Mouse (Mus musculus): ENCODE data around the gene Fbxo17. TPM values are rescaled to one million over a fixed set of nuclear protein-coding genes. Genes with fewer than 3 reads are reported as not detected.
"Not testable (repeated sequence)": the region's sequence is repeated elsewhere in the genome, so short reads cannot be mapped to it uniquely, and the experiment has no call there.

Gene Fbxo17
- 18.1 and 21.6 TPM in 2 replicates for polyA plus RNA-seq (2015; fragmentation: Nextera tagmentation; extraction: Ambion mirVana)

GRCm38 (mm10) chr7:28716590-28717281 lies at the start of gene Fbxo17:
Gene Fbxo17, plus strand, starts transcription at chr7:28716804.
- WGBS: 1% methylated on average over 36 of the region's 36 CpGs
- H3K4me3 ChIP-seq: peak within 1 kb of the TSS; percentile 52
- H3K36me3 ChIP-seq: no peaks in the 10 kb centered on the region
- peak within 1 kb of the TSS; percentile 77 for H3K9ac ChIP-seq
- H3K27me3 ChIP-seq: no peaks in the 10 kb centered on the region
- peaks cover 23% of the 10 kb centered on the region for H3K4me1 ChIP-seq
- peak within 1 kb of the TSS; percentile 67 for H3K4me2 ChIP-seq
- peak within 1 kb of the TSS; percentile 87 for H3K27ac ChIP-seq
- H3K9me3 ChIP-seq: no peaks in the 10 kb centered on the region
- ATAC-seq (ENCODE audit: insufficient number of reproducible peaks, insufficient read depth, low FRiP score, low TSS enrichment, low read depth): peak; percentile 73

GRCm38 (mm10) chr7:28671172-28671571 lies 45.4 kb upstream of the Fbxo17 start:
- Histone ChIP-seq H3K27ac (no peak overlapping the region), H3K9ac (no peak overlapping the region), H3K4me1 (peaks cover 2% of the 10 kb centered on the region), H3K4me2 (no peak overlapping the region), H3K36me3 (no peaks in the 10 kb centered on the region), H3K4me3 (no peak overlapping the region), H3K27me3 (no peaks in the 10 kb centered on the region), H3K9me3 (no peaks in the 10 kb centered on the region)
- no peak for ATAC-seq (ENCODE audit: insufficient number of reproducible peaks, insufficient read depth, low FRiP score, low TSS enrichment, low read depth)
- 31% methylated on average over 4 of the region's 4 CpGs for WGBS

GRCm38 (mm10) chr7:28672276-28672675 lies 44.3 kb upstream of the Fbxo17 start:
- ATAC-seq (ENCODE audit: insufficient number of reproducible peaks, insufficient read depth, low FRiP score, low TSS enrichment, low read depth): no peak
- H3K4me2 ChIP-seq: no peak overlapping the region
- no peaks in the 10 kb centered on the region for H3K9me3 ChIP-seq
- H3K36me3 ChIP-seq: no peaks in the 10 kb centered on the region
- H3K4me3 ChIP-seq: no peak overlapping the region
- no peak overlapping the region for H3K27ac ChIP-seq
- H3K27me3 ChIP-seq: no peaks in the 10 kb centered on the region
- H3K4me1 ChIP-seq: no peaks in the 10 kb centered on the region
- H3K9ac ChIP-seq: no peak overlapping the region
- 88% methylated on average over 5 of the region's 5 CpGs for WGBS

- H3K36me3 ChIP-seq; H3K4me3 ChIP-seq; H3K27ac ChIP-seq; H3K9me3 ChIP-seq; H3K27me3 ChIP-seq; H3K9ac ChIP-seq; H3K4me1 ChIP-seq; ATAC-seq (ENCODE audit: insufficient number of reproducible peaks, insufficient read depth, low FRiP score, low TSS enrichment, low read depth); H3K4me2 ChIP-seq: not testable (repeated sequence)
- 67% methylated on average over 5 of the region's 5 CpGs for WGBS
These were observed 43.8 kb upstream of the Fbxo17 start for GRCm38 (mm10) chr7:28672786-28673185.

- Histone ChIP-seq H3K4me1 (no peaks in the 10 kb centered on the region), H3K4me2 (no peak overlapping the region), H3K27me3 (no peaks in the 10 kb centered on the region), H3K9me3 (no peaks in the 10 kb centered on the region), H3K27ac (no peak overlapping the region), H3K36me3 (no peaks in the 10 kb centered on the region), H3K4me3 (no peak overlapping the region), H3K9ac (no peak overlapping the region)
- WGBS: 75% methylated on average over 9 of the region's 9 CpGs
- no peak for ATAC-seq (ENCODE audit: insufficient number of reproducible peaks, insufficient read depth, low FRiP score, low TSS enrichment, low read depth)
These were observed 41.6 kb upstream of the Fbxo17 start for GRCm38 (mm10) chr7:28674994-28675393.

- WGBS: 38% methylated on average over 11 of the region's 11 CpGs
- H3K27ac ChIP-seq: no peak overlapping the region
- no peak overlapping the region for H3K4me2 ChIP-seq
- ATAC-seq (ENCODE audit: insufficient number of reproducible peaks, insufficient read depth, low FRiP score, low TSS enrichment, low read depth): no peak
- no peaks in the 10 kb centered on the region for H3K27me3 ChIP-seq
- H3K9me3 ChIP-seq: no peaks in the 10 kb centered on the region
- no peaks in the 10 kb centered on the region for H3K36me3 ChIP-seq
- H3K9ac ChIP-seq: no peak overlapping the region
- H3K4me3 ChIP-seq: no peak overlapping the region
- H3K4me1 ChIP-seq: no peaks in the 10 kb centered on the region
These were observed 40.9 kb upstream of the Fbxo17 start for GRCm38 (mm10) chr7:28675746-28676145.

- ATAC-seq (ENCODE audit: insufficient number of reproducible peaks, insufficient read depth, low FRiP score, low TSS enrichment, low read depth): no peak
- Histone ChIP-seq H3K4me2 (no peak overlapping the region), H3K9me3 (no peaks in the 10 kb centered on the region), H3K27me3 (no peaks in the 10 kb centered on the region), H3K36me3 (no peaks in the 10 kb centered on the region), H3K4me1 (no peaks in the 10 kb centered on the region), H3K4me3 (no peak overlapping the region), H3K27ac (no peak overlapping the region), H3K9ac (no peak overlapping the region)
- WGBS: 76% methylated on average over 13 of the region's 13 CpGs
These were observed 39.6 kb upstream of the Fbxo17 start for GRCm38 (mm10) chr7:28676811-28677541.

GRCm38 (mm10) chr7:28677624-28678023 lies 39.0 kb upstream of the Fbxo17 start:
- Histone ChIP-seq H3K9me3 (no peaks in the 10 kb centered on the region), H3K4me2 (no peak overlapping the region), H3K9ac (no peak overlapping the region), H3K4me1 (no peaks in the 10 kb centered on the region), H3K27me3 (no peaks in the 10 kb centered on the region), H3K36me3 (no peaks in the 10 kb centered on the region), H3K27ac (no peak overlapping the region), H3K4me3 (no peak overlapping the region)
- ATAC-seq (ENCODE audit: insufficient number of reproducible peaks, insufficient read depth, low FRiP score, low TSS enrichment, low read depth): no peak
- WGBS: 90% methylated on average over 8 of the region's 8 CpGs

GRCm38 (mm10) chr7:28691075-28691474 lies 25.5 kb upstream of the Fbxo17 start:
- ATAC-seq (ENCODE audit: insufficient number of reproducible peaks, insufficient read depth, low FRiP score, low TSS enrichment, low read depth): no peak
- Histone ChIP-seq H3K9ac (no peak overlapping the region), H3K27ac (no peak overlapping the region), H3K4me1 (peaks cover 17% of the 10 kb centered on the region), H3K9me3 (no peaks in the 10 kb centered on the region), H3K27me3 (peaks cover 14% of the 10 kb centered on the region), H3K4me2 (no peak overlapping the region), H3K4me3 (no peak overlapping the region), H3K36me3 (no peaks in the 10 kb centered on the region)
- WGBS: 58% methylated on average over 7 of the region's 7 CpGs

- Histone ChIP-seq H3K27me3 (peaks cover 14% of the 10 kb centered on the region), H3K27ac (peak within 1 kb of the TSS; percentile 39), H3K9ac (peak within 1 kb of the TSS; percentile 75), H3K4me1 (peaks cover 17% of the 10 kb centered on the region), H3K4me3 (peak within 1 kb of the TSS; percentile 60), H3K36me3 (no peaks in the 10 kb centered on the region), H3K9me3 (no peaks in the 10 kb centered on the region), H3K4me2 (peak within 1 kb of the TSS; percentile 94)
- WGBS: 25% methylated on average over 28 of the region's 30 CpGs
- peak; percentile 8; the same call in 1 of the 2 replicates for ATAC-seq (ENCODE audit: insufficient number of reproducible peaks, insufficient read depth, low FRiP score, low TSS enrichment, low read depth)
These were observed 23.9 kb upstream of the Fbxo17 start, which contains the start of gene Fbxo27 for GRCm38 (mm10) chr7:28692545-28693320. Gene Fbxo27, plus strand, starts transcription at chr7:28692849.

GRCm38 (mm10) chr7:28693321-28693966 lies 23.2 kb upstream of the Fbxo17 start:
- H3K9me3 ChIP-seq: no peaks in the 10 kb centered on the region
- peaks cover 17% of the 10 kb centered on the region for H3K4me1 ChIP-seq
- H3K9ac ChIP-seq: peak overlapping the region; percentile 75
- peak overlapping the region; percentile 94 for H3K4me2 ChIP-seq
- peak overlapping the region; percentile 60 for H3K4me3 ChIP-seq
- H3K36me3 ChIP-seq: no peaks in the 10 kb centered on the region
- 1% methylated on average over 38 of the region's 38 CpGs for WGBS
- peak overlapping the region; percentile 39 for H3K27ac ChIP-seq
- ATAC-seq (ENCODE audit: insufficient number of reproducible peaks, insufficient read depth, low FRiP score, low TSS enrichment, low read depth): peak; percentile 69
- peaks cover 14% of the 10 kb centered on the region for H3K27me3 ChIP-seq
